Mouse (Mus musculus): ENCODE measurements around the gene Srd5a1. TPM values are rescaled to one million over a fixed set of nuclear protein-coding genes. Genes with fewer than 3 reads are reported as not detected.

The Srd5a1 gene
- total RNA-seq, 2 experiments from 2014 or later: 16.5 to 18.9 TPM

DNA sequence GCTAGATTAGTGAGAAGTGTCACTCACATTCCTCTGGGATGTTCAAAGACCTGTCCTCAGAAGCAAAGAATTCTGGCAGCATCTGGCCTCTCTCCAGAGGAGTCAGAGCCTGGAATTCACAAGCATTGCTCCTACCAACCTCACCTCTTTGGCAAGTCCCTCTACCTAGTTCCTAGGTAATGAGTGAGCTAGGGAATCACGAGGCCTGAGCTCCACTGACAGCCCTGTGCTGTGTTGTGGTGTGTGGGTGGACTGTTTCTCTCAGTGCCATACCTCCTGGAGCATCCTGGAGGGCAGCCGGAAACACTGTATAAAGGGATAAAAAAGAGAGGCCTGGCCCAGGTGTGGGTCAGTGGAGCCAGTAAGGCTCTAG is 87.1 kb downstream of the Srd5a1 start:
- DNase-seq: no peak
- intact Hi-C loops (cut with DNase I): no loop called here

Other genes with a start within 250 kb of the Srd5a1 start
- 10 to 100 TPM; 84.5 to 89.7 TPM for gene Nsun2, start 77.7 kb downstream of the Srd5a1 start, total RNA-seq (2021)
- gene Tent4a, start 76.8 kb downstream of the Srd5a1 start, total RNA-seq (2021): 10 to 100 TPM; 49.2 to 49.7 TPM
- gene Ube2ql1, start 128.4 kb upstream of the Srd5a1 start, total RNA-seq (2021): 100 to 1,000 TPM; 180 TPM
- 10 to 100 TPM; 69.0 to 79.9 TPM for gene Med10, start 191.0 kb upstream of the Srd5a1 start, total RNA-seq (2021)

All from left cerebral cortex, postnatal 4 days (tissue).